Mouse (Mus musculus) megakaryocyte, embryonic 14.5 days (primary cell): ENCODE measurements at regions not wholly inside any gene's neighbourhood (a gene's known extent, or its start where the extent isn't known, plus 50 kb on each side); places are given as distances from the start of the nearest gene placed in this dataset.

Source experiments
- H3K27me3 ChIP-seq: replicated peaks from 2 replicates; pipeline ENCODE3; 2012; ENCODE audit warnings: inconsistent platforms
- H3K36me3 ChIP-seq: replicated peaks from 2 replicates; pipeline ENCODE3; 2012; ENCODE audit warnings: low read length, inconsistent platforms, mixed read lengths
- H3K4me1 ChIP-seq: 2 replicates; pipeline ENCODE4 v1.6.1; 2012; ENCODE audit warnings: inconsistent platforms
- H3K4me3 ChIP-seq: replicated peaks from 2 replicates; pipeline ENCODE3; 2012; ENCODE audit warnings: moderate library complexity, mild to moderate bottlenecking, inconsistent platforms
- H3K9me3 ChIP-seq: 2 replicates; pipeline ENCODE4 v1.6.1; 2012; ENCODE audit warnings: inconsistent platforms
- FLI1 ChIP-seq: IDR thresholded peaks from 2 replicates; pipeline ENCODE4 v1.6.1; 2012; ENCODE audit warnings: low read length, inconsistent platforms, mixed read lengths
- GATA1 ChIP-seq: IDR thresholded peaks from 3 replicates; pipeline ENCODE4 v1.6.1; 2012; ENCODE audit warnings: mixed read lengths, low read length, inconsistent platforms, borderline replicate concordance

GRCm38 (mm10) chr13:51899319-51900042 is 53.0 kb downstream of the Gadd45g start:
- TF ChIP-seq GATA1 (no peak), FLI1 (no peak)
- Histone ChIP-seq H3K4me1 (peaks cover 20% of the 10 kb centered on the region), H3K36me3 (no peaks in the 10 kb centered on the region), H3K9me3 (no peaks in the 10 kb centered on the region), H3K27me3 (peaks cover 54% of the 10 kb centered on the region), H3K4me3 (no peak overlapping the region)

- no peaks in the 10 kb centered on the region for H3K36me3 ChIP-seq
- H3K4me1 ChIP-seq, result peaks cover 20% of the 10 kb centered on the region
- H3K27me3 ChIP-seq, result peaks cover 60% of the 10 kb centered on the region
- no peaks in the 10 kb centered on the region for H3K9me3 ChIP-seq
- TF ChIP-seq GATA1 (no peak), FLI1 (no peak)
- no peak overlapping the region for H3K4me3 ChIP-seq
These were observed 53.6 kb downstream of the Gadd45g start for GRCm38 (mm10) chr13:51900043-51900440.

GRCm38 (mm10) chr13:51902482-51903285 is 56.2 kb downstream of the Gadd45g start:
- Histone ChIP-seq H3K4me3 (no peak overlapping the region), H3K4me1 (peaks cover 30% of the 10 kb centered on the region), H3K9me3 (no peaks in the 10 kb centered on the region), H3K27me3 (peaks cover 79% of the 10 kb centered on the region), H3K36me3 (no peaks in the 10 kb centered on the region)
- TF ChIP-seq FLI1 (no peak), GATA1 (no peak)

GRCm38 (mm10) chr13:51903324-51903939 is 57.0 kb downstream of the Gadd45g start:
- no peak overlapping the region for H3K4me3 ChIP-seq
- peaks cover 35% of the 10 kb centered on the region for H3K4me1 ChIP-seq
- H3K9me3 ChIP-seq, result no peaks in the 10 kb centered on the region
- H3K27me3 ChIP-seq, result peaks cover 82% of the 10 kb centered on the region
- TF ChIP-seq FLI1 (no peak), GATA1 (no peak)
- H3K36me3 ChIP-seq, result no peaks in the 10 kb centered on the region

GRCm38 (mm10) chr13:51905270-51905669 is 58.8 kb downstream of the Gadd45g start:
- Histone ChIP-seq H3K27me3 (peaks cover 86% of the 10 kb centered on the region), H3K9me3 (0 out of 2 replicates have a peak, but pooled peaks cover 5% of the 10 kb centered on the region)
- TF ChIP-seq FLI1 (no peak), GATA1 (no peak)

GRCm38 (mm10) chr13:51906103-51906502 is 59.6 kb downstream of the Gadd45g start:
- H3K27me3 ChIP-seq, result peaks cover 88% of the 10 kb centered on the region
- peaks cover 41% of the 10 kb centered on the region for H3K4me1 ChIP-seq
- no peak overlapping the region for H3K4me3 ChIP-seq
- 0 out of 2 replicates have a peak, but pooled peaks cover 5% of the 10 kb centered on the region for H3K9me3 ChIP-seq
- TF ChIP-seq FLI1, result no peak
- TF ChIP-seq GATA1, result no peak
- no peaks in the 10 kb centered on the region for H3K36me3 ChIP-seq

More at GRCm38 (mm10) chr13:51905270-51905669, 58.8 kb downstream of the Gadd45g start:
- Histone ChIP-seq H3K4me3 (no peak overlapping the region), H3K4me1 (peaks cover 44% of the 10 kb centered on the region), H3K36me3 (no peaks in the 10 kb centered on the region)

GRCm38 (mm10) chr13:51908514-51908913 is 62.0 kb downstream of the Gadd45g start:
- Histone ChIP-seq H3K27me3 (peaks cover 94% of the 10 kb centered on the region), H3K4me1 (peaks cover 39% of the 10 kb centered on the region), H3K36me3 (no peaks in the 10 kb centered on the region), H3K9me3 (0 out of 2 replicates have a peak, but pooled peaks cover 5% of the 10 kb centered on the region), H3K4me3 (no peak overlapping the region)
- TF ChIP-seq GATA1, result no peak
- no peak for TF ChIP-seq FLI1

GRCm38 (mm10) chr13:51911296-51911998 is 65.0 kb downstream of the Gadd45g start:
- Histone ChIP-seq H3K4me1 (peaks cover 41% of the 10 kb centered on the region), H3K9me3 (peaks cover 17% of the 10 kb centered on the region), H3K27me3 (peaks cover 91% of the 10 kb centered on the region), H3K4me3 (no peak overlapping the region), H3K36me3 (no peaks in the 10 kb centered on the region)
- TF ChIP-seq FLI1, result no peak
- no peak for TF ChIP-seq GATA1

- Histone ChIP-seq H3K27me3 (peaks cover 91% of the 10 kb centered on the region), H3K36me3 (no peaks in the 10 kb centered on the region), H3K4me1 (peaks cover 46% of the 10 kb centered on the region), H3K4me3 (no peak overlapping the region), H3K9me3 (peaks cover 17% of the 10 kb centered on the region)
- no peak for TF ChIP-seq GATA1
- TF ChIP-seq FLI1, result no peak
These were observed 66.0 kb downstream of the Gadd45g start for GRCm38 (mm10) chr13:51912477-51912876.

GRCm38 (mm10) chr13:51912994-51913393 is 66.5 kb downstream of the Gadd45g start:
- Histone ChIP-seq H3K27me3 (peaks cover 91% of the 10 kb centered on the region), H3K4me1 (peaks cover 50% of the 10 kb centered on the region), H3K4me3 (no peak overlapping the region), H3K36me3 (no peaks in the 10 kb centered on the region), H3K9me3 (peaks cover 17% of the 10 kb centered on the region)
- TF ChIP-seq GATA1 (no peak), FLI1 (no peak)
